Mouse (Mus musculus): ENCODE results near the gene Nlrc3. TPM values are rescaled to one million over a fixed set of nuclear protein-coding genes. Genes with fewer than 3 reads are reported as not detected.

Nlrc3 gene
- total and polyA plus RNA-seq, 2 experiments from 2014 or later: 0.63 to 1.3 TPM

DNA sequence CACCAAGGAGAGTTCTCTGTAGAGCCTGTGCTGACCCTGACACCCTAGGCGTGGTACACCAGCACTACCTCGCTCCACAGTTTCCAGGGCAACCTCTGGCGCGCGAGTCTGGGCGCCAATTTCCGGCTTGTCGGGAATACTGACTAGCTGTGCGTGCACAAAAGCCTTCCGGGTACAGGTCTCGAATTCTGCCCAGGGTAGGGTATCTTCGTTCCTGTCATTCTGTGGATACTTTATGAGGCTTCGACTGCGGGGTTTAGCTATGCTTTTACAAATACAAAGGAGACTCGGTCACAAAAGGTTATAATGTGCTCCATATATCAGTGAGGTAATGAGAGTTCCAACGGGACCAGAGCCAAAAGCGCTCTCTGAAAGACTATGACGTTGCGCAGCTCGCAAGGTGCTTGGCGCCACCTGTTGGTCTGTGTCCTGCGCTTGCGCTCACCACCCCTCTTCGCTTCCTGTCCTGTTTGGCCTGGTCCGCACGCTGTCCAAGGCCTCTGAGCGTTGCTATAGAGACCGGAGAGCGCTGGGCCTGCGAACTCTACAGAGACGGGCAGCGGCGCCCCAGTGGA lies 67.8 kb downstream of the Nlrc3 start, which contains the start of the genes 1700037C18Rik and Cluap1:
TSS of gene 1700037C18Rik (minus strand) at position 153 of the 575 bp plus-strand sequence.
TSS of gene Cluap1 (plus strand) at position 265 of the 575 bp plus-strand sequence.
- peaks cover 5% of the 10 kb centered on the region for H3K4me1 ChIP-seq (ENCODE audit: insufficient read depth, low read length)
- peak; percentile 97 for DNase-seq (ENCODE audit: low spot score)
- under 1% methylated on average over 33 of the region's 33 CpGs for WGBS
- H3K9ac ChIP-seq (replicated peaks; ENCODE audit: low read length): peak within 1 kb of the TSS; percentile 67
- peaks cover 25% of the 10 kb centered on the region for H3K36me3 ChIP-seq (ENCODE audit: insufficient read depth, low read length)
- H3K4me3 ChIP-seq (ENCODE audit: low read length): peak within 1 kb of the TSS; percentile 66
- TF ChIP-seq CTCF (IDR thresholded peaks at IDR 0.05; ENCODE audit: low read depth): peak; percentile 89
- peak within 1 kb of the TSS; percentile 82 for H3K27ac ChIP-seq
- no peaks in the 10 kb centered on the region for H3K27me3 ChIP-seq (ENCODE audit: insufficient read depth, low read length)
- H3K4me2 ChIP-seq (ENCODE audit: low read depth, low read length): peak within 1 kb of the TSS; percentile 74
- H3K9me3 ChIP-seq (ENCODE audit: low read length): no peaks in the 10 kb centered on the region
- ATAC-seq: peak; percentile 97

DNA sequence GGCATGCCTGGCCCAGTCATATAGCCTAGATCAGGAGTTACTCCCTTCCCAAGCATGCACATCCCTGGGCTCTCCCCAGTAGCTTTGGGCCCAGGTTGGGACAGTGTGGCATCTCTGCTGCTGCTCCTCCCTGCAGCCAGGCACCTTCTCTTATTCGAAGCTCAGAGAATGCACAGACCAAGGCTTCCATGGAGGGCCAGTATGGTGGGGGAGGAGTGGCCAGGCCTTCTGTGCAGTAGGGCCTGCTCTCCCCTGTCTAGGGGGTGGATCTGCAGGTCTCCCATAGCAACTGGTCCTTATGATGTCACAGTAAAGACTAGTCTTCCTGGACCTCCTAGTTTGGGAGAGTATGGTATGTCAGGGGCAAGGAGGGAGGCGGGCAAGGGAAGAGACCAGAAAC lies 69.0 kb downstream of the Nlrc3 start:
- Histone ChIP-seq H3K27me3 (ENCODE audit: insufficient read depth, low read length) (no peaks in the 10 kb centered on the region), H3K4me2 (ENCODE audit: low read depth, low read length) (no peak overlapping the region), H3K4me1 (ENCODE audit: insufficient read depth, low read length) (peaks cover 5% of the 10 kb centered on the region), H3K9ac (replicated peaks; ENCODE audit: low read length) (no peak overlapping the region), H3K27ac (no peak overlapping the region), H3K36me3 (ENCODE audit: insufficient read depth, low read length) (peaks cover 21% of the 10 kb centered on the region), H3K9me3 (ENCODE audit: low read length) (no peaks in the 10 kb centered on the region), H3K4me3 (ENCODE audit: low read length) (no peak overlapping the region)
- 76% methylated on average over 2 of the region's 2 CpGs for WGBS
- TF ChIP-seq CTCF (IDR thresholded peaks at IDR 0.05; ENCODE audit: low read depth): no peak
- DNase-seq (ENCODE audit: low spot score): no peak
- no peak for ATAC-seq

DNA sequence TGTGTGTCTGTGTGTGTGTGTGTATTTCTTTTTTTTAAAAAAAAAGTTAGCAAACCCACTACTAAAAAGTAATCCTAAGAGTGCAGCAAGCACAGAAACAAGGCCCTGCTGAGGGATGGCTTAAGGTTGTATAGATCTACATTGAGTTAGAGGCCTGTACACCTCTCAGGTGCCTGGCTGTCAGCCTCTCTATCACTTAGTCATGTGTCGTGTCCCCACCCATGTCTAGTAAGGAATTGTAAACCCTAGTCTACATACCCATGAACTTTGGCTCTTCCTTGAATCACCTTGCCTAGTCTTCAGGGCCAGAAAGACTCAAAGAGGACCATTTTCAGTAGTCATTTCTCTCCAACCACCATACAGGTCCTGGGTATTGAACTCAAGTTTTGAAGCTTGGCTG lies 79.9 kb downstream of the Nlrc3 start:
- Histone ChIP-seq H3K27ac (no peak overlapping the region), H3K4me2 (ENCODE audit: low read depth, low read length) (no peak overlapping the region), H3K9me3 (ENCODE audit: low read length) (no peaks in the 10 kb centered on the region), H3K36me3 (ENCODE audit: insufficient read depth, low read length) (peaks cover 45% of the 10 kb centered on the region), H3K4me1 (ENCODE audit: insufficient read depth, low read length) (no peaks in the 10 kb centered on the region), H3K4me3 (ENCODE audit: low read length) (no peak overlapping the region), H3K27me3 (ENCODE audit: insufficient read depth, low read length) (no peaks in the 10 kb centered on the region), H3K9ac (replicated peaks; ENCODE audit: low read length) (no peak overlapping the region)
- TF ChIP-seq CTCF (IDR thresholded peaks at IDR 0.05; ENCODE audit: low read depth): no peak
- no peak for ATAC-seq
- DNase-seq (ENCODE audit: low spot score): no peak
- 86% methylated on average over 1 of the region's 1 CpGs for WGBS

- no peaks in the 10 kb centered on the region for H3K27me3 ChIP-seq (ENCODE audit: insufficient read depth, low read length)
- H3K4me2 ChIP-seq (ENCODE audit: low read depth, low read length): no peak overlapping the region
- no peak overlapping the region for H3K9ac ChIP-seq (replicated peaks; ENCODE audit: low read length)
- H3K27ac ChIP-seq: no peak overlapping the region
- H3K4me1 ChIP-seq (ENCODE audit: insufficient read depth, low read length): no peaks in the 10 kb centered on the region
- ATAC-seq (no peak), DNase-seq (ENCODE audit: low spot score) (no peak)
- H3K4me3 ChIP-seq (ENCODE audit: low read length): no peak overlapping the region
- no peaks in the 10 kb centered on the region for H3K9me3 ChIP-seq (ENCODE audit: low read length)
- WGBS: 87% methylated on average over 6 of the region's 6 CpGs
- peaks cover 43% of the 10 kb centered on the region for H3K36me3 ChIP-seq (ENCODE audit: insufficient read depth, low read length)
- TF ChIP-seq CTCF (IDR thresholded peaks at IDR 0.05; ENCODE audit: low read depth): no peak
Measured at GRCm38 (mm10) chr16:3896046-3896445, 80.4 kb downstream of the Nlrc3 start.

DNA sequence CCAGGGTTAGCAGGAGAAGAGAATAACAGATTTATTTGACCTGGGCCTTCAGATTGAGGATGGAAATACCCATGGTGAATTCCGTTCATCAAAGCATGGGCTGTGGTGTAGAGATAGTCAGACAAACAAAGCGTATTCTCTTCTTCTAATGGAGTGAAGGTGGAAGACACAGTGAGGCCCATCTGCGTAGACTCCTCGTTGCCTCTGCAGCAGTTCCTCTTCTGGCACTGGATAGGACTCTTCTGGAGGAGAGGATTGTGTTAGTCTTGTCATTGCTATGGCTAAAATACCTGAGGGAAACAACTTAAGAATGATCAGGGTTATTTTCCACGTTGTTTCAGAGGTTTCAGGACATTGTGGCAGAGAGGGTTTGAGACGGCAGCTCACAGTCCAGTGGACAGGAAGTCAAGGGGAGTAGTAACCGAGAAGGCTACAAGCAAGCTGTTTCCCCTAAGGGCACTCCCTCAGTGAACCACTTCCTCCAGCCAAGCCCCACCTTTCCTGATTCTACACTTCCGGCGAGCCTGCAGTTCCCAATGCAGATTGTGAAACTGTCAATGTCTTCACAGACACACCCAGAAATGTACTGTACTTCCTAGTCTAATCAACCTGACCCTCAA lies 81.1 kb downstream of the Nlrc3 start:
- WGBS: 86% methylated on average over 9 of the region's 9 CpGs
- TF ChIP-seq CTCF (IDR thresholded peaks at IDR 0.05; ENCODE audit: low read depth): no peak
- Histone ChIP-seq H3K4me3 (ENCODE audit: low read length) (no peak overlapping the region), H3K9ac (replicated peaks; ENCODE audit: low read length) (no peak overlapping the region), H3K27me3 (ENCODE audit: insufficient read depth, low read length) (no peaks in the 10 kb centered on the region), H3K27ac (peak overlapping the region; percentile 52; the same call in 1 of the 2 replicates), H3K4me2 (ENCODE audit: low read depth, low read length) (no peak overlapping the region), H3K9me3 (ENCODE audit: low read length) (no peaks in the 10 kb centered on the region), H3K4me1 (ENCODE audit: insufficient read depth, low read length) (no peaks in the 10 kb centered on the region), H3K36me3 (ENCODE audit: insufficient read depth, low read length) (peaks cover 35% of the 10 kb centered on the region)
- ATAC-seq: no peak
- no peak for DNase-seq (ENCODE audit: low spot score)

Small RNA genes within 50 kb of the gene (microRNA-seq; reads per million reads assigned to microRNA genes)
- gene Gm23493: 0 reads per million in 2 experiments

Other genes starting within 250 kb of the Nlrc3 start
- 22.7 and 22.9 TPM in 2 replicates for gene Zfp263, start 232.5 kb downstream of the Nlrc3 start, total RNA-seq (2014; rRNA removed)
- gene Zfp263, start 232.5 kb downstream of the Nlrc3 start, polyA plus RNA-seq (2015; fragmentation: Nextera tagmentation; extraction: Ambion mirVana): 33.1 and 33.5 TPM in 2 replicates
- gene Olfr15, start 145.8 kb downstream of the Nlrc3 start, total RNA-seq (2014; rRNA removed): not detected in 2 replicates
- not detected in 2 replicates for gene Olfr15, start 145.8 kb downstream of the Nlrc3 start, polyA plus RNA-seq (2015; fragmentation: Nextera tagmentation; extraction: Ambion mirVana)
- gene Zfp174, start 129.4 kb downstream of the Nlrc3 start, total RNA-seq (2014; rRNA removed): 3.4 and 3.6 TPM in 2 replicates
- gene Zfp174, start 129.4 kb downstream of the Nlrc3 start, polyA plus RNA-seq (2015; fragmentation: Nextera tagmentation; extraction: Ambion mirVana): 1.2 and 1.3 TPM in 2 replicates
- 76.7 and 89.6 TPM in 2 replicates for gene Naa60, start 104.3 kb downstream of the Nlrc3 start, total RNA-seq (2014; rRNA removed)
- 85.7 and 91.6 TPM in 2 replicates for gene Naa60, start 104.3 kb downstream of the Nlrc3 start, polyA plus RNA-seq (2015; fragmentation: Nextera tagmentation; extraction: Ambion mirVana)
- 21.4 and 24.4 TPM in 2 replicates for gene Zfp597, start 92.1 kb downstream of the Nlrc3 start, total RNA-seq (2014; rRNA removed)
- gene Zfp597, start 92.1 kb downstream of the Nlrc3 start, polyA plus RNA-seq (2015; fragmentation: Nextera tagmentation; extraction: Ambion mirVana): 10.0 and 11.9 TPM in 2 replicates
- 2.9 and 10.9 TPM in 2 replicates for gene Gm20695, start 92.0 kb downstream of the Nlrc3 start, total RNA-seq (2014; rRNA removed)
- gene Gm20695, start 92.0 kb downstream of the Nlrc3 start, polyA plus RNA-seq (2015; fragmentation: Nextera tagmentation; extraction: Ambion mirVana): 1.0 and 3.2 TPM in 2 replicates
- gene 1700037C18Rik, start 67.9 kb downstream of the Nlrc3 start, total RNA-seq (2014; rRNA removed): 7.9 and 47.7 TPM in 2 replicates
- gene 1700037C18Rik, start 67.9 kb downstream of the Nlrc3 start, polyA plus RNA-seq (2015; fragmentation: Nextera tagmentation; extraction: Ambion mirVana): 12.6 and 12.7 TPM in 2 replicates
- gene Cluap1, start 67.8 kb downstream of the Nlrc3 start, total RNA-seq (2014; rRNA removed): 11.8 and 14.4 TPM in 2 replicates
- gene Cluap1, start 67.8 kb downstream of the Nlrc3 start, polyA plus RNA-seq (2015; fragmentation: Nextera tagmentation; extraction: Ambion mirVana): 42.3 and 42.6 TPM in 2 replicates
- 28.1 and 35.9 TPM in 2 replicates for gene Slx4, start 27.1 kb upstream of the Nlrc3 start, total RNA-seq (2014; rRNA removed)
- 15.1 and 15.4 TPM in 2 replicates for gene Slx4, start 27.1 kb upstream of the Nlrc3 start, polyA plus RNA-seq (2015; fragmentation: Nextera tagmentation; extraction: Ambion mirVana)
- gene Dnase1, start 60.3 kb upstream of the Nlrc3 start, total RNA-seq (2014; rRNA removed): 0.31 TPM in 1 of 2 replicates, not detected in the other
- gene Dnase1, start 60.3 kb upstream of the Nlrc3 start, polyA plus RNA-seq (2015; fragmentation: Nextera tagmentation; extraction: Ambion mirVana): 2.0 and 2.3 TPM in 2 replicates
- gene Trap1, start 101.2 kb upstream of the Nlrc3 start, total RNA-seq (2014; rRNA removed): 41.2 and 42.6 TPM in 2 replicates
- 51.2 and 52.1 TPM in 2 replicates for gene Trap1, start 101.2 kb upstream of the Nlrc3 start, polyA plus RNA-seq (2015; fragmentation: Nextera tagmentation; extraction: Ambion mirVana)
- 59.4 and 61.6 TPM in 2 replicates for gene Crebbp, start 237.4 kb upstream of the Nlrc3 start, total RNA-seq (2014; rRNA removed)
- 28.3 and 29.8 TPM in 2 replicates for gene Crebbp, start 237.4 kb upstream of the Nlrc3 start, polyA plus RNA-seq (2015; fragmentation: Nextera tagmentation; extraction: Ambion mirVana)

All from hindbrain, postnatal 0 days (tissue).